Mouse (Mus musculus) liver, postnatal 0 days (tissue): ENCODE measurements around the gene Rab43.

Experiments used
- CTCF ChIP-seq: sonication (generic); IDR thresholded peaks from 2 replicates; pipeline ENCODE4 v1.5.1; 2016; ENCODE audit warnings: antibody characterized with exemption, low read depth
- EP300 ChIP-seq: IDR thresholded peaks from 2 replicates; pipeline ENCODE4 v1.6.1; 2016; ENCODE audit warnings: antibody characterized with exemption, low read depth, mild to moderate bottlenecking

- TF ChIP-seq CTCF (no peak), EP300 (no peak)
Observed at GRCm38 (mm10) chr6:87777842-87778241, 34.1 kb downstream of the Rab43 start, which contains the start of gene Gp9.
